Mouse (Mus musculus) neutrophil, adult 5-6 weeks (primary cell): ENCODE data around the gene Colgalt1. TPM values are rescaled to one million over a fixed set of nuclear protein-coding genes. Genes with fewer than 3 reads are reported as not detected.

Experiments used
- ATAC-seq: fragments of 151-379, 151-347 bp; 2 replicates; pipeline ENCODE4 v1.8.0; 2017; ENCODE audit warnings: mild to moderate bottlenecking, moderate TSS enrichment; ENCODE audit not compliant: insufficient number of reproducible peaks, poor library complexity, low FRiP score, severe bottlenecking; ENCODE audit errors: extremely low read depth
- total RNA-seq: library from RNA; stranded (forward); fragments of 200-1000 nt; gene quantifications from 2 replicates; pipeline ENCODE4 v1.2.3, GENCODE M21; 2017

Colgalt1 gene
- total RNA-seq, 1 experiment from 2014 or later, result 92.2 TPM

DNA sequence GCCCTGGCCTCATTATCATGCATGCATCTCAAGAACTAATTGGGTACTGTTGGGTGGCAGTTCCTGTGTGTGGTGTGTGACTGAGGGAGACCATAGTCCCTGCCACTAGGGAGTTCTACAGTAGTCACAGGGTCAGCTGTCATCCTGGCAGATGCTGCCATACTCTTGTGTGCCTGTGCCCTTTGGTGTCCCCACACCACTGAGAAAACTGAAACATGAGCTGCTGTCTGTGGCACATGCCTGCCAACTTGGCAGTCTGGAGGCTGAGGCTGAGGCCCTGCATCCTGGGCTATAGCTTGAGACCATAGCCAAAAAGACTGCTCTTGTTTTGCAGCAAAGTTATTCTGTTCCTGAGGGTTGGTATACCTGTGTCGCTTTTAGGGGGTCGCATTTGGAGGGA is 9.0 kb downstream of the Colgalt1 start:
- ATAC-seq, result no peak

DNA sequence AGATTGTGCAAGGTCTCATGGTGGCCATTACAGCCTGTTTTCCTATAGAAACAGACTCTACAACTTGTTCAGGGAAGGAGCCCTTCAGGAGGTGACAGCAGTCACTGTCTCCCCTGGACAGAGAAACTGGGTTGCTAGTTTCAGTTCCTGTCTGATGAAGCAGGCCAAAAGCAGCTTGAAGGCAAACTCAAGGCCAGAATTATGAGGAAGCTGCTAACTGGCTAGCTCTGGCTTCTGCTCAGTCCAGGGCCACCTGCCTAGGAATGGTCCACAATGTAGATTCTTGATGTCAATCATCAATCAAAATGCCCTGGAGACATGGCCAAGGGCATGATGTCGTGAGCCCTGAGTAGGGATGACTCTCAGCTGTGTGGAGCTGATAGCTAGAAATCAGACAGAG is 14.3 kb downstream of the Colgalt1 start:
- ATAC-seq, result peak; percentile 32; the same call in 1 of the 2 replicates

DNA sequence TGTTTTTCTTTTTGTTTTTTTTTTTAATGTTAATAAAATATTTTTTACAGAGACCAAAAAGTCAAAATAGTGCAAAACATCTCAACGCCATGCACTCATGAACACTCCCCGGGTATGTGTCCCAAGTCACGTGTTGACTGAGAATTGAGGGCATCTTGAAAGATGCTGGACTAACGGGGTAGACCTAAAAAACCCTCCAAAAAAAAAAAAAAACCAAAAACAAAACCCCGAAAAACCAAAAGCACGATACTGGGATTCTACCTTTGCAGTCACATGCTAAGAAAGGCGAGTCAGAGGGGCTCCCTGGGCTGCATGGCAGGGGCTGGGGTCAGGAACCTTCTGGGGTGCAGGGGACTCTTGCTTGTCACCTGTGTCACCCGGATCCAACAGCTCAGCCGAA is 16.0 kb downstream of the Colgalt1 start:
- ATAC-seq, result no peak

DNA sequence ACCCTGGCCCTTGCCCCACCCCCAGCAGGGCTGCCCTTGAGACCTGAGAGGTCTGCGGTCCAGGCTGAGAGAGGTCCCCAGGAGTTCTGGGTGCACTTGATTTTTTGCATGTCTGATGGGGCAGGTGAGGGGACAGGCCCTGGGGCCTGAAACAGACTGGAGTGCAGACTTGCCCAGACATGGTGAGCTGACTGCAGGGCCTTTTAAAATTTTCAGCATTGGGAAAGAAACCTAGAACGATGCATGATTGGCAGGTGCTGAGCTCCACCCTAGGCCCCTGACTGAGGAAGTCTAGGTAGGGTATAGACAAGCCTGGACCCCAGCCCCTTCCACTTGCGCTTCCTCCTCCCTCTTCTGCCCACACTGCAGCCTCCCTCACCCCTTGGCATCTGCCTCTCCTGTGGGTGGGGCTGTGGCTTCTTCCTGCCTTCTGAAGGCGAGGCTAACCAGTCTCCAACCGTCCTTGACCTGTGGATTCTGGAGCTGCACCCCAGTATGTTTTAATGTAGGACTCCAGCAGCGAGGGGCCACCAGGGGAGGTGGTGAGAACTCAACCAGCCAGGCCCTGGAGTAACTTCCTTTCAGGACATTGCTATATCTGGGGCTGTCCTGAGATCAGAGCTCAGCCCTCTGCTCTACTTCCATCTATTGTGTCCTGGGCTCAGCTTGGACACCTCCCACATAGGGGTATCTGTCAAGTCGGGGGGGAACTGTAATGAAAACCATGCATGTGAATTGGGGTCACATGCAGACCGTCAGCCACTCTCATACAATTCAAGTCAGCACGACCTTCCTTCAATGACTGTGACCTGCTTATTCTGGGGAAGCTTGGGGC is 16.7 kb downstream of the Colgalt1 start:
- ATAC-seq, result no peak

DNA sequence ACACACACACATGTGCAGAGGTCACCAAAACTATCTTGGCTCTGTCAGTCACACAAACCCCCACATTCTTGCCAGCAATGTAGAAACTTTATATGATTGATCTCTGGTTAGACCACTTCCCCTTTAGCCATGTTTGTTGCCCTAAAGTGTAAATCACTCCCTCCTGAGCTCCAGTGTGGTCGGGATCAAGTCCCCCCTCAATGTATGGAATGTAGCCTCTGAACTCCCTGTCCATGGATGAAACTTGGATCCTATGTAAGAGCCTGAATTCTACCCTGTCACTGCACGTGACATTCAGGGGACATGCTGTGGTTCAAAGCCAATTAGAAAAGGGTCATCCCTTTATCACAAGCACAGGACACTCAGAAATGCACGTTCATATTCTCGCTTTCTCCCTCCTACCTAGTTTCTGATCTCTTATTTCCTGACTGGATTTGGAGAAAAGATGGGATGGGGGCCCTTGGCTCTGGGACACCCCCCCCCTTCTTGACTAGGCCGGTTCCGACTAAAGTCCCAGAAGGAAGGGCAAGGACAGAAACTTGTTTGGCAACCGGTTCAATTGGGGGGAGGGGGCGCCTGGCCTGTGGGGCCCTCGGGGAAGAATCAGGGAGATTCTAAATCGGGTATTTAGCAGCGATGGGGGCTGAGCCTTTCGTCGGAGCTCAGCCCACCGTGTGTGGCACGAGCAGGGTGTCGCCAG is 17.7 kb downstream of the Colgalt1 start:
- ATAC-seq, result no peak

DNA sequence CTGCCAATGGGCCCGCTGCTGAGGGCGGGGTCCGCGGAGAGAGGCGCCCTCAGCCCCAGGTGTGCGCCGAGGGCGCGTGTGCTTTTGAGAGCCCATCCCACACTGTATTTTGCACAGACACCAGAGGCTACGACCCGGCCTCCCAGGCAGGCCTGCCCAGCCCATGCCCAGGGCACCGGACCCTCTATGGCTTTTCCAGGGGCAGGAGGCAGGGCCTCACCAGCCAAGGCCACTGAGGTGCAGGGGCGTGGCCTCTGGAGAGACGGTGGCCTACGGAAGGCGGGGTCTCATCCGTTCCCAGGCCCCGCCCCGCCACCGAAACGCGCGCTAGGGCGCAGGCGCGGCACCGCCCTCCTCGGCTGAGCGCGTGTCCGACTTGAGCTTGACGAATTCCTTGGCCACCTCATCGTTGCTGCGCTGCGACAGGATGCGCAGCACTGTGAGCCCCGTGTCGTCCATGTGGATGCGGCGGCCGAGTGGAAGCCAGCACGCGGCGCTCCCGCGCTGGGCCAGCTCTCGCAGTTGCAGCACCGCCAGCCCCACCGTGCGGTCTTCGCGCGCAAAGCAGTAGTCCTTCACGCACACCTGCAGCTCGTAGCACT is 18.4 kb downstream of the Colgalt1 start:
- ATAC-seq, result peak; percentile 61

DNA sequence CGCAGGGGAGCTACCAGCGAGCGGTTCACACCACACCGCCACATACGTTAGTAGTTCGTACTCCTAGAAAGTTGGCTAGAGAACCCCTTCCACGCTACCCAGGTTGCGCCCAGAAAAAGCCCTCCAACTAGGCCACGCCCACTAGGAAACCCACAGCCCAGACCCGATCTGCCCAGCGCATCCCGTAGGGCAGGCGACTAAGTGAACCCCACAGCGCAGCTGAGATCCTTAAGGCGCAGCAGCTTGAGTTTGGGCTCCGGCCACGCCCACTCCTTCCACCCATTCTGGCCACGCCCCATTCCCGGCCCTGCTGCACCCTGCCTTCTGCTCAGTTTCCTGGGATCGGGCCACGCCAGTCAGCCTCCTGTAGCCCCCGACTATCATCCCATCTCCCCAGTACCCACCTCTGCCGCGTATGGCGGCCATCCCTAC is 19.0 kb downstream of the Colgalt1 start:
- no peak for ATAC-seq

DNA sequence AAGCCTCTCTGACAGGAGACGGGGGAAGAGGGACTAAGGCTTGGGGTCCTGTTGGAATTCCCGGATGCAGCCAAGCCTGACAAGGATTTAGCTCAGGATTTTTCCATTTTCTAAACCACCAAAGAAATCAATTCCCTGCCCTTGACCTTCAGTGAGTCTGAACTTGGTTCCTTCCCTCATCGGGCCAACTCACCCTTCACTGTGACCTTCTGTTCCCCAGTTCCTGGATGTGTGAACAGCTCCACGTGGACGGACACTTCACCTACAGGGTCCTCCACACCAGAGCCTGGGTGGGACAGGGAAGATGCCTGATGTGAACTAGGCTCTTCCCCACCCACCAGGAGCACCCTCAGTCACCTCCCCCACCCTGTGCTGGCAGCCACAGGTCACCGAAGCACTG is 20.0 kb downstream of the Colgalt1 start:
- ATAC-seq, result no peak

DNA sequence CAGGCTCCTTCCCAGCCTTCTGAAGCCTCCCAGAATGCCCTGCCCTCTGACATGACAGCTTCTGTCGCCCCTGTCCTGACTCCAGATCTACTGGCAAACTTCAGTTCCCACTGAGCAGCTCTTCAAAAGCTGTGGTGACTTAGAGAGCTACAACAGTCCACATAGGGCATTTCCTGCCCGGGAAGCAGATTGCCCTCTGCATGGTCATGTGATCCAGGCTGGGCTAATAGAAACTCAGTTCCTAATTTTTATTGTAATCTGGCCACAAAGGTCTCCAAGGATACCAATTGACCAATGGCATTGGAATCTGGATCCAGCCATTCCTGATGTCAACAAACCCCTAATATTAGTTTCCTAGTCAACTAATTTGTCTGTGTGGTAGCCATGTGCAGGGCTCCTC is 21.1 kb downstream of the Colgalt1 start:
- ATAC-seq, result no peak

DNA sequence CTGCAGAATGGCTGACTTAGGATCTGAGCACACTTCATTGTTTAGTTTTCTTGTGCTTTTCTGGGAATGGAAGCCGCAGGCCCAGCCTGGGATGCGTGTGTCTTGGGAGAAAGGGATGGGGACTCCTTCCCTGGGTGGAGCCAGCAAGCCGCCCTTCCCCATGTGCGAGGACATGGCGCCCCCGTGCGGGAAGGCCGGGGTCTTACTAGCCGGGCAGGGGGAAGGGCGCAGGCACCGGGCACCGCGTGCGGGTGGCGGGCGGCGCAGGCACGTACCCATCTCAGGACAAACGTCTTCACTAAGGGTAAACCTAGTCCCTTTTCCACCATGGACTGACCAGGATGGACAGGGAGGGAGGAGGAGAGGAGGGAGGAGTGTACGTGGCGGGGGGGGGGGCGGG is 22.4 kb downstream of the Colgalt1 start:
- 0 out of 2 replicates have a peak, but pooled peaks have one; percentile 25 for ATAC-seq

DNA sequence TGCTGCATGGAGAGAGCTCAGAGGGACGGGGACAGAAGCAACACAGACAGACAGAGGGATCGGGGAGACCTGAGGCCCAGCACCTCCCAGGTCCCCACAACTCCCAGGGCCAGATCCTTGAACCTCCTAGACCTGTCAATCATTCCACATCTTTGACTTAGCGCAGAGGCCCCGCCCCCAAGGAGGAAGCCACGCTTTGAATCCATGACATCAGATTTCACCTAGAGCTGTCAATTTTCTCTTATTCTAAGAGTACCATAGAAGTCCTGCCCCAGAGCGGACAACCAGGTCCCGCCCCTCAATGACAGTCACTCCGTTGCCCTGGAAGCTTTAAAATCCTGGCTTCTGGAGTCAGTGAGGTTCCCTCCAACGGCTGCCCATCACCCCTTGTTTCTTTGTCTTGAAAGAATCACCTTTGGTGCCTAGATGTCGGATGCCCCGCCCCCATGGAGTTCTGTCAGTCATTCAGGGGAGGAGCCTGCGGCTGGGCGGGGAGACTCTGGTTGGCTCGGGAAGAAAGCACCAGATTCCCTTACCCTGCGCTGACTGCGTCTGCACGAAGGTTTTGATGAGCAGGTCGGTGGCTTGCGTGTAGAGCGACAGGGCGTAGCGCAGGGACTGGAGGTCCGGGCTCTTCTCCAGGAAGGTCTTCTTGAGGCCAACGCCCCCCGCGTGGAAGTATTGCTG is 23.3 kb downstream of the Colgalt1 start:
- ATAC-seq, result peak; percentile 36; the same call in 1 of the 2 replicates

DNA sequence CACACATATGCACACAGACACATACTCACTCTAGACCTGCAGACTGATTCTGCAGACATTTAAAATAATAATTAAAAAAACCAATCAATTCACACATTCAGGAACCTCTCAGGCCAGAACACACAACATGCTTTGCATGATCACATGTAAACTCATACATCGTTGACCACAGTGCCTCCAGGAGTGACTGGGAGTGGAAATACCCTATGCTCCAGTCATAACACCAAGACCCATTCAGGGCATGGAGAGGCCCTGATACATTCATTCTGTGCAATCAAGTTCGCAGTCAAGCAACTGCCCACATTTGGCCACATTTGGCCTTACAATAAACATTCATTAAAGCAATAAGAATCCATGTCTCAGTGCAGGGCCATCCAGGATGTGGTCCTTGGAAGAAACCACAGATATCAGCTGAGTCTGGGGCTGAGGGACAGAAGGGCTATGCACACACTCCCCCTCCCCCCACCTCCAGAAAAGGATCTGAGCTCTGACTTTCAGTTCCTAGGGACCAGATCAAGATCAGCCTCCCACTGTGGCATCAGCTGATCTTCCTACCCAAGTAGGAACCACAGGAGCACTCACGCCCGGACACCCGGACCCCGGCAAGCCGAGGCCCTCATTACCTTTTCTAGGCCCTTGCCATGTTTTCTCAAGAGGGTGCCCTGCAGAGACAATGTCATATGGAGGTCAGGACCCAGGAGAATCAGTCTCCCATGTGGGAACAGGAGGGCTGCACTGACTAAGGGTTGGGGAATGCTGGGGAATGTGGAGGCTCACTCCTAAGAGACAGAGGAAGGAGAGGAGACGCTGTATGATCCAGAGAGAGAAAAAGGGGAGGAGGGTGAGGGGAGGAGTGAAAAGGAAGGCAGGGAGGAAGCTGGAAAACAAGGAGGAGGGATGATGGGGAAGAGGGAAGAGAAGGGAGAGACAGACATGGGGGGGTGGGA is 26.6 kb downstream of the Colgalt1 start:
- no peak for ATAC-seq

DNA sequence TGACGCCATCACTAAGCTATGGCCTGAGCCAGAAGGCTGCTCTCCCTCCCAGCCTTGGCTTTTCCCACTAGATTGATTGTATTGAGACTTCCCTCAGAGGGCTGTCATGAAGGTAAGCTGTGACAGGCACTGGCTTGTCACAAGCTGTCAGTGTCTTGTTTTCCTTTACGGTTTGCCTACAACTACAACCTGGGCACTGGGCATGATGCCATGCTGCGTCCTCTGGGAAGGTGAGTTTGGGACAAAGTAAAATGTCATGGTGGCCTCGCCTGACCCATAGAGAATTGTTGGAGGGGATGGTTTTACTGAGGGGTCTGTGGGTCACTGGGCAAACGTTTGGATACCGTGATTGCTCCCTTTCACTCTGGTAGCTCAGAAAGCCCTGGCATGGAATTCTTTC is 27.5 kb downstream of the Colgalt1 start:
- ATAC-seq, result no peak

DNA sequence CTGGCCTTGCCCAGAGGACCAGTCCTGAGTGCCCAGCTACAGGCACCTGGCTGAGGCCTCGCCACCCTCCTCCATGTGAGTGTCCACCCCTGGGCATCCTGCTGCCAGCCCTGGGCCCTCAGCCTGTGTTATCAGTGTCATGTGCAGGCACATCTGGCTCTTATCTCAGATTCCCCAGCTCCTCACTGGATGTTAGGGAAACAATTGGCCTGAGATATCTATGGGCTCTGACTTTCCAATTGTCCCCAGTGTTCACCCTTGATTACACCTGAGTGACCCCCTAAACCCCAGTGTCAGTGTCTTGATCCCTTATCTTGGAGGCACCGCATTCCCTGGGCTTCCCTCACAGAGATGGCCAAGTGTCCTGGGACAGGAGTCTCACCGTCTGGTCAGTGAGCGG is 28.5 kb downstream of the Colgalt1 start:
- no peak for ATAC-seq

DNA sequence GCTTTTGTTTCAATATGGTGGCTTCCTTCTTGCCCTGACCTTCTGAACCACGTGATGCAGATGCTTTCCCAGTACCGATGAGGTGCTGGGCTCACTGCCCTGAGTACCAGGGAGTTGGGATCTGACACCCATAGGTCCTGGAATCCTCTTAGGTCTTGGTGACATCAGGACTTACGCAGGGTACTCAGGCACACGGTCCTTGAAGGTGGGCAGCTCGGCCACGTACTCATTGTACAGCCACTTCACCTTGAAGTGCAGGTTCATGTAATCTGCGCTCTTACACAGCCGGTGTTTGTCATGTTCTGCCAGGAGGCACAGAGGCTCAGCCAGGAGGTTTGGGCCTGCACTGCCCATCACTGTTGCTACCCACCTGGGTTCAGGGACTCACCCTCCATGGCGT is 34.7 kb downstream of the Colgalt1 start:
- ATAC-seq, result no peak

DNA sequence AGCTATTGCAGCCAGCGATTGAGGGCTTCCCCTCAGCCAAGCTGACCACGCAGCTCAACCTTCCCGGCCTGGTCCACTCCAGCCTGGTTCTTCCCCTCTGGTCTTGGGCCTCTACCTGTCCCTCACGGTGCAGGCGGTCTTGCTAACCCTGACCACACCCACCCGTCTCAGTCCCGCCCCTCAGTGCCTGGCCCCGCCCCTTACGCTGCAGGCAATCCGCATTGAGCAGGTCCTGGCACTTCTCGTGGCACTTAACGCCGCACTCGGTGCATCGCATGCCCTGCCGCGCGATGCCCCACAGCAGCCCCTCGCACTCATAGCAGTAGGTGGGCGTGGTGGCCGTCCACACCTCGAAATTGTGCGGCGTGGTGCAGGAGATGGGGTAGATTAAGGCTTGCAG is 43.8 kb downstream of the Colgalt1 start:
- ATAC-seq, result 0 out of 2 replicates have a peak, but pooled peaks have one; percentile 2

DNA sequence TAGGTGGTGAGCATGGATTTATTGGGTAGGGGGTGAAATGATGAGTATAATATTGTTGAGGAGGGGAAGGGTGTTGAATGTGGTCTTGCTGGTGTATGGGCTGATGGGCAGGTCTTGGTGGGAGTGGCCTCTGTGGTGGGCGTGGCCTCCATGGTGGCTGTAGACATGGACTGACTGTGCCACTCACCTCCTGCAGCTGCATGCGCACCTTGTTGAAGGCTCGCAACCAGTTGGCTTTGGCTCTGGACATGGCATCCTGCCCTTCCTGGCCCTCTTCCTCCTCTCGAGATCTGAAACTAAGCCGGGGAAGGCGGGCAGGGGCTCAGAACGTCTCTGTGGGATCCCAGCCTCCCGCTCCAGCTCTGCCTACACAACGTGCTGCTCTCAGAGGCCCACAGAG is 47.0 kb downstream of the Colgalt1 start:
- no peak for ATAC-seq

DNA sequence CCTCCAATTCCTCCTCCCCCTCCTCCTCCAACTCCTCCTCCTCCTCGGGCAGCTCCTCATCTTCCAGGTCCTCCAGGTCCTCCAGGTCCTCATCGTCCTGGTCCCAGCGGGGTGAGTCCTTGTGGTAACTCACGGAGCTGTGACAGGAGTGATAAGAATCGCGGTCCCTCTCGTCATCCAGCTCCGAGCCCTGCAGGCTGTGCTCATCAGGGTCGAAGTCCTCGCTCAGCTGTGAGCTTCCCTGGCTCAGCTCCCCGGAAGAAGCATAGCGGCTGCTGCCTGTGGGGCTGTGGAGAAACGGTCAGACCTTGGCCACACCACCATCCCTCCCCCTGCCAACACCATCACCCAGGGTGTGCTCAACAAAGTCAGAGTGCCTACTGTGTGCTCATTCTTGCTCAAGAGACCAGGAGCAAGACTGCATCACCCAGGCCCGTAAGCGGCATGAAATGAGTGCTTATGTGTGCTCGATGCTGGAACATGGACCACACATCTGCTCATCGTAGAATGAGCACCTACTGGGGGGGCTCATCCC is 47.8 kb downstream of the Colgalt1 start:
- no peak for ATAC-seq
